Mouse (Mus musculus) CD8-positive naive resting alpha-beta T cell, adult 2 months (primary cell): ENCODE measurements around the gene Zfand2b.
A peak's percentile ranks its signal among the peaks of the same experiment; 100 is the strongest.

Source experiments
- DNase-seq, 2 experiments: peaks; one replicate each; pipeline ENCODE4 v3.0.0; 2022; ENCODE audit warnings: low read depth in 2 of 2, low spot score in 2 of 2

Gene Zfand2b

DNA sequence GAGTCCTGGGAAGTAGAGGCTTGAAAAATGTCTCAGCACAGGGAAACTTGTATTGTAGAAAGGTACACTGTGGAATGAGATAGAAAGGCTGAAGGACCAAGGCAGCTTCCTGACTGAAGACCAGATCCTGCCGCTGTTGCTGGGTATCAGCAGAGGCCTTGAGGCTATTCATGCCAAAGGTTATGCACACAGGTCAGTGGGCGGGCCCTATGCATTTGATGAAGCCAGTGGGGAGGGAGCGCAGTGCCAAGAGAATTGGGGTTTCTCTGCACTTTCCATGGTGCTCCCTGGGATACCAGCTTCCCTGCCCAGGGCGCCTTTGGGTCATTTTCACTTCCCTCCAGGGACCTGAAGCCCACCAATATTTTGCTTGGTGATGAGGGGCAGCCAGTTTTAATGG is 44.1 kb downstream of the Zfand2b start:
- DNase-seq = no peak

GRCm38 (mm10) chr1:75213096-75213495 is 44.6 kb downstream of the Zfand2b start:
- DNase-seq = no peak

GRCm38 (mm10) chr1:75214442-75214841 is 46.0 kb downstream of the Zfand2b start:
- no peak for DNase-seq

DNA sequence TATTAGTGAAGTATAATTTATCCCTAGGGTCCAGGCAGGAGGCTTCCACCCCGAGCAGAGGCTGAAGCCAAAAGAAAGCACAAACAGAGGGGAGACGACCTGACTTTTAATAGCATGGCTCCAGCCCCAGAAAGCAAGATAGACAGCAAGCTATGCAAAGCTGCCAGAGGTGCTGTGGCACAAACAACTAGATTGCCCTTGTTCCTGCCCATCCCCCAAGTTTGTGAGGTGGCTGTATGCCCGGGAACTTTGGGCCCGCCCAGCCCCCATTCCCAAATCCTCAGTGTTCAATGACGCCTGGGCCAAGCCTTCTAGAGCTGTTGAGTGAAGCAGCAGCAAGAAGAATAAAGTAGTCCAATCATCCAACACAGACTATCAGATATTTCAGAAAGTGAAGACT is 46.4 kb downstream of the Zfand2b start:
- no peak for DNase-seq

DNA sequence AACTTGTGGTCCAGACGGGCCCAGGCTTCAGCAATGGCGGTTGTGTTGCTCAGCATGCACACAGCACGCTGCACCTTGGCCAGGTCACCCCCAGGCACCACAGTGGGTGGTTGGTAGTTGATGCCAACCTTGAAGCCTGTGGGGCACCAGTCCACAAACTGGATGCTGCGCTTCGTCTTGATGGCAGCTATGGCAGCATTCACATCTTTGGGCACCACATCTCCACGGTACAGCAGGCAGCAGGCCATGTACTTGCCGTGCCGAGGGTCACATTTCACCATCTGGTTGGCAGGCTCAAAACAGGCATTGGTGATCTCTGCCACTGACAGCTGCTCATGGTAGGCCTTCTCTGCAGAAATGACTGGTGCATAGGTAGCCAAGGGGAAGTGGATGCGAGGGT is 47.3 kb downstream of the Zfand2b start:
- no peak for DNase-seq

- no peak for DNase-seq
Measured at GRCm38 (mm10) chr1:75216797-75217585, 48.5 kb downstream of the Zfand2b start.

- no peak for DNase-seq
Measured at GRCm38 (mm10) chr1:75217893-75218226, 49.4 kb downstream of the Zfand2b start.

- peak; percentile 49 to 57 for DNase-seq
Measured at GRCm38 (mm10) chr1:75218227-75219001, 50.0 kb downstream of the Zfand2b start.

DNA sequence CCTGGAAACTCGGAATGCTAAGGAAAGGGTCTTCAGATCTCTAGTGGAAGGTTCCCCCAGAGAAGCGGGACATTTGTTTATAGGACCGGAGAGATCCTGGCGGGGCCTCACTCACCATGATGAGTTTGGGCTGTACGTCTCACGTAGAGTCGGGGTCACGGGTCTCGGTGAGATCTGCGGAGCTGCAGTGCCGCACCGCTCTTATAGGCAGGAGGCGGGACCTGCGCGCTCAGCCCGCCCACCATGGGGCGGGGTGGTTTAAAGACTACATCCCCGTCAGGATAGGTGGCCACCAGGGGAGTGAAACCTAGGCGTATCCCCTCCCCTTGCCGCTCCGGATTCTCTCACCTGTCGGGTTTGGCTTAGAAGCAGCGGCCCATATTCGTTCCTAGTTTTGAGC is 50.6 kb downstream of the Zfand2b start:
- peak; percentile 97 to 99 for DNase-seq

- no peak for DNase-seq
Measured at GRCm38 (mm10) chr1:75219531-75219930, 51.1 kb downstream of the Zfand2b start, which contains the start of gene Tuba4a. Gene Tuba4a (minus strand): TSS chr1:75219865.
